Mouse (Mus musculus) limb, embryonic 14.5 days (tissue): Measurements from ENCODE around the gene Mgll. TPM values are rescaled to one million over a fixed set of nuclear protein-coding genes. Genes with fewer than 3 reads are reported as not detected.

Experiments
- ATAC-seq: fragments of 200-750 bp; cut with Nextera tagmentation; 2 replicates; pipeline ENCODE4 v1.8.0; 2017; ENCODE audit warnings: low read depth, moderate number of reproducible peaks, moderate TSS enrichment; ENCODE audit not compliant: low FRiP score
- DNase-seq: peaks from one replicate; pipeline ENCODE4 v3.0.0-alpha.2; 2015; ENCODE audit warnings: low spot score
- H3K27ac ChIP-seq: fragments of 300-500 bp; sonication (generic); replicated peaks from 2 replicates; pipeline ENCODE4 v1.5.1; 2014; ENCODE audit warnings: low read depth, mild to moderate bottlenecking, low read length, moderate library complexity, mixed read lengths
- H3K27me3 ChIP-seq: fragments of 300-500 bp; sonication (generic); 2 replicates; pipeline ENCODE4 v1.6.1; 2014; ENCODE audit warnings: low read length, mixed read lengths; ENCODE audit not compliant: control insufficient read depth, insufficient read depth
- H3K36me3 ChIP-seq: fragments of 300-500 bp; sonication (generic); 2 replicates; pipeline ENCODE4 v1.6.1; 2014; ENCODE audit warnings: mild to moderate bottlenecking, low read length, moderate library complexity, mixed read lengths; ENCODE audit not compliant: control insufficient read depth, insufficient read depth
- H3K4me1 ChIP-seq: fragments of 300-500 bp; sonication (generic); 2 replicates; pipeline ENCODE4 v1.6.1; 2014; ENCODE audit warnings: antibody characterized with exemption, low read length, mixed read lengths; ENCODE audit not compliant: control insufficient read depth, insufficient read depth
- H3K4me2 ChIP-seq: fragments of 300-500 bp; sonication (generic); replicated peaks from 2 replicates; pipeline ENCODE4 v1.6.1; 2014; ENCODE audit warnings: low read depth, mild to moderate bottlenecking, low read length, moderate library complexity; ENCODE audit not compliant: severe bottlenecking
- H3K4me3 ChIP-seq: fragments of 300-500 bp; sonication (generic); replicated peaks from 2 replicates; pipeline ENCODE4 v1.5.1; 2014; ENCODE audit warnings: low read length
- H3K9ac ChIP-seq: fragments of 300-500 bp; sonication (generic); 2 replicates; pipeline ENCODE4 v1.6.1; 2014; ENCODE audit warnings: mild to moderate bottlenecking, low read depth, low read length, moderate library complexity; ENCODE audit not compliant: severe bottlenecking
- H3K9me3 ChIP-seq: fragments of 300-500 bp; sonication (generic); 2 replicates; pipeline ENCODE4 v1.6.1; 2016; ENCODE audit warnings: low read length; ENCODE audit not compliant: control insufficient read depth
- POLR2A ChIP-seq: fragments of 200-500 bp; IDR thresholded peaks from 2 replicates; pipeline ENCODE4 v1.8.0; 2012; ENCODE audit warnings: inconsistent platforms, mild to moderate bottlenecking, moderate library complexity, borderline replicate concordance; ENCODE audit not compliant: insufficient read depth, insufficient read length; ENCODE audit errors: extremely low read depth
- WGBS: fragments of 180-500 bp; shearing (Covaris S2); extraction: QIAGEN DNeasy Blood & Tissue Kit; methylation state at CpG from one replicate; pipeline ENCODE4 v1.1.7; 2014; 5-methylcytosine and 5-hydroxymethylcytosine counted together
- polyA plus RNA-seq, 2 experiments: library from polyadenylated mRNA; depleted of rRNA in 1 of 2; stranded (reverse) in 1 of 2; unstranded in 1 of 2; fragments of >200 nt; fragmentation: Nextera tagmentation in 1 of 2; extraction: Ambion mirVana in 1 of 2; gene quantifications; 2 replicates each; pipeline versions ENCODE4 v1.2.1 to v1.2.3; 2012 to 2014

Gene Mgll
- polyA plus RNA-seq, 2 experiments: 7.5 to 17.6 TPM

GRCm38 (mm10) chr6:88775267-88775666 lies 51.1 kb downstream of the Mgll start:
- Histone ChIP-seq H3K4me2 (no peak overlapping the region), H3K27me3 (no peaks in the 10 kb centered on the region), H3K9me3 (no peaks in the 10 kb centered on the region), H3K27ac (no peak overlapping the region), H3K9ac (no peak overlapping the region), H3K36me3 (no peaks in the 10 kb centered on the region), H3K4me3 (no peak overlapping the region), H3K4me1 (peaks cover 42% of the 10 kb centered on the region)
- 55% methylated on average over 14 of the region's 14 CpGs for WGBS
- no peak for TF ChIP-seq POLR2A
- ATAC-seq: no peak
- DNase-seq: no peak

GRCm38 (mm10) chr6:88776336-88776923 lies 52.2 kb downstream of the Mgll start:
- Histone ChIP-seq H3K4me2 (no peak overlapping the region), H3K9ac (no peak overlapping the region), H3K27me3 (no peaks in the 10 kb centered on the region), H3K4me1 (peaks cover 42% of the 10 kb centered on the region), H3K27ac (no peak overlapping the region), H3K9me3 (no peaks in the 10 kb centered on the region), H3K4me3 (no peak overlapping the region), H3K36me3 (no peaks in the 10 kb centered on the region)
- 59% methylated on average over 13 of the region's 13 CpGs for WGBS
- no peak for DNase-seq
- no peak for ATAC-seq
- no peak for TF ChIP-seq POLR2A

GRCm38 (mm10) chr6:88776964-88777363 lies 52.8 kb downstream of the Mgll start:
- WGBS: 66% methylated on average over 8 of the region's 8 CpGs
- H3K4me1 ChIP-seq: peaks cover 42% of the 10 kb centered on the region
- H3K27ac ChIP-seq: no peak overlapping the region
- no peaks in the 10 kb centered on the region for H3K27me3 ChIP-seq
- H3K9ac ChIP-seq: no peak overlapping the region
- no peak overlapping the region for H3K4me3 ChIP-seq
- no peak for TF ChIP-seq POLR2A
- no peak for DNase-seq
- no peak overlapping the region for H3K4me2 ChIP-seq
- no peaks in the 10 kb centered on the region for H3K36me3 ChIP-seq
- no peak for ATAC-seq
- H3K9me3 ChIP-seq: no peaks in the 10 kb centered on the region

- no peaks in the 10 kb centered on the region for H3K27me3 ChIP-seq
- no peaks in the 10 kb centered on the region for H3K9me3 ChIP-seq
- no peak overlapping the region for H3K9ac ChIP-seq
- WGBS: 51% methylated on average over 8 of the region's 8 CpGs
- TF ChIP-seq POLR2A: no peak
- DNase-seq (no peak), ATAC-seq (no peak; the same call in 1 of the 2 replicates)
- H3K4me1 ChIP-seq: peaks cover 37% of the 10 kb centered on the region
- no peak overlapping the region for H3K4me3 ChIP-seq
- H3K4me2 ChIP-seq: no peak overlapping the region
- no peaks in the 10 kb centered on the region for H3K36me3 ChIP-seq
- no peak overlapping the region for H3K27ac ChIP-seq
Observed at GRCm38 (mm10) chr6:88778047-88778688, 54.0 kb downstream of the Mgll start.

- Histone ChIP-seq H3K27ac (no peak overlapping the region), H3K4me1 (peaks cover 34% of the 10 kb centered on the region), H3K4me2 (no peak overlapping the region), H3K36me3 (no peaks in the 10 kb centered on the region), H3K9me3 (no peaks in the 10 kb centered on the region), H3K27me3 (no peaks in the 10 kb centered on the region), H3K4me3 (no peak overlapping the region), H3K9ac (no peak overlapping the region)
- TF ChIP-seq POLR2A: no peak
- 70% methylated on average over 5 of the region's 5 CpGs for whole genome bisulfite sequencing
- DNase-seq (no peak), ATAC-seq (no peak)
Observed at GRCm38 (mm10) chr6:88779755-88780154, 55.5 kb downstream of the Mgll start.
